Mouse (Mus musculus) small intestine, adult 2 months (tissue): ENCODE measurements around the gene Arhgap42. TPM values are rescaled to one million over a fixed set of nuclear protein-coding genes. Genes with fewer than 3 reads are reported as not detected.

Experiments
- H3K27ac ChIP-seq: fragments of 200-500 bp; 2 replicates; pipeline ENCODE4 v1.5.1; 2012; ENCODE audit warnings: low read depth, low read length, control low read depth, inconsistent platforms; ENCODE audit not compliant: insufficient read depth
- H3K27me3 ChIP-seq: fragments of 200-500 bp; 2 replicates; pipeline ENCODE4 v1.6.1; 2012; ENCODE audit warnings: mild to moderate bottlenecking, moderate library complexity, low read length, inconsistent platforms; ENCODE audit not compliant: control insufficient read depth, insufficient read depth
- H3K36me3 ChIP-seq: fragments of 200-500 bp; 2 replicates; pipeline ENCODE4 v1.6.1; 2012; ENCODE audit warnings: mild to moderate bottlenecking, low read length, control low read depth, inconsistent platforms; ENCODE audit not compliant: control insufficient read depth, insufficient read depth
- H3K4me1 ChIP-seq: fragments of 200-500 bp; 2 replicates; pipeline ENCODE4 v1.6.1; 2012; ENCODE audit warnings: low read length, inconsistent platforms, mixed read lengths; ENCODE audit not compliant: control insufficient read depth, insufficient read depth, insufficient read length
- H3K4me3 ChIP-seq: fragments of 200-500 bp; 2 replicates; pipeline ENCODE4 v1.5.1; 2012; ENCODE audit warnings: low read depth, mild to moderate bottlenecking, control low read depth, inconsistent platforms, low read length, moderate library complexity
- CTCF ChIP-seq: fragments of 200-500 bp; IDR thresholded peaks from 2 replicates; pipeline ENCODE4 v1.5.1; 2012; ENCODE audit warnings: low read depth, mild to moderate bottlenecking, control low read depth, inconsistent platforms, low read length, moderate library complexity, mixed read lengths; ENCODE audit not compliant: insufficient replicate concordance, insufficient read length; ENCODE audit errors: extremely low read depth
- POLR2A ChIP-seq: fragments of 200-500 bp; IDR thresholded peaks from 2 replicates; pipeline ENCODE4 v1.6.1; 2012; ENCODE audit warnings: low read depth, mild to moderate bottlenecking, control low read depth, inconsistent platforms, low read length, moderate library complexity
- WGBS: fragments of 180-500 bp; shearing (Covaris S2); methylation state at CpG from one replicate; pipeline ENCODE4 v1.1.7; 2018; 5-methylcytosine and 5-hydroxymethylcytosine counted together
- polyA plus RNA-seq: library from polyadenylated mRNA; depleted of rRNA; stranded (reverse); fragments of >200 nt; gene quantifications from 2 replicates; pipeline ENCODE4 v1.2.3, GENCODE M21; 2012

The Arhgap42 gene
- polyA plus RNA-seq, 1 experiment = 39.2 TPM

DNA sequence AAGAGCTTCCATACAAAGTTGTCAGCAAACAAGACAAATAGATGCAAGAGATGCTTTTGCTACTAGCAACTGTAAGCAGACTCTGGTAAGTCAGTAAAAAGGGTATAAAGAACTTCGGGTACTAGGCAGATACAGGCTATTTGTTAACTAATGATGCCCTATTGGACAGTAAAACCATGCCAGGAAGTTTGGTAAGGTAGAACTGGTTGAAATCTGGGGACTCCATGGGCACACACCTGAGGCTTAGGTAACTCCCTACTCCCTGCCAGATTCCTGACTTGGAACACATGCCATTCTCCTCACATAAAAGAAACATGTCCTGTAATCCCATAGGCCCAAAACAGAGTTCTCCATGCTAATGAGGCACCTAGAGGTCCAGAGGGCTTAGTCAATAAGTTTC lies 142.1 kb downstream of the Arhgap42 start:
- H3K36me3 ChIP-seq = no peaks in the 10 kb centered on the region
- no peak for TF ChIP-seq POLR2A
- 67% methylated on average over 1 of the region's 1 CpGs for WGBS

DNA sequence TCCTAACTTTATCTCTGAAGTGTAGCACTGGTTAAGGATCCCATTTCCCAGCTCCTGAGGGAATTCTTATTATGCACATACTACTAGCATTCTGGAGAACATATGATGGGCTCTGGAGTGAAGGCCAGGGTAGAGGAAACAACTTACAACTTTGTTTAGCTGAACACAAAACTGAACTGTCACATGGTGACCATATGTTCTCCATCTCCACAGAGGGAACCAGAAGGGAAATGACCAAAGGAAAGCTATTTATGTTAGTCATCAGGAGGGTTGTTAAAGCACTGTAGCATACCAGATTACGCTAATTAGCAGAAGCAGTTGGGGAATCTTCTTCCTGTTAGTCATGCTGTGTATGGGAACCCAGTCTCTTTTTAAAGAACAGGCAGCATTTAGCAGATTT lies 145.8 kb downstream of the Arhgap42 start:
- TF ChIP-seq POLR2A (no peak), CTCF (no peak)
- Histone ChIP-seq H3K4me3 (no peak overlapping the region), H3K27me3 (no peaks in the 10 kb centered on the region), H3K4me1 (peaks cover 2% of the 10 kb centered on the region; the same call in 1 of the 2 replicates), H3K36me3 (no peaks in the 10 kb centered on the region), H3K27ac (no peak overlapping the region)
- 70% methylated on average over 1 of the region's 1 CpGs for WGBS

More for the DNA sequence above, 142.1 kb downstream of the Arhgap42 start:
- H3K27me3 ChIP-seq = no peaks in the 10 kb centered on the region
- H3K4me3 ChIP-seq = no peak overlapping the region
- no peaks in the 10 kb centered on the region for H3K4me1 ChIP-seq
- H3K27ac ChIP-seq = no peak overlapping the region

DNA sequence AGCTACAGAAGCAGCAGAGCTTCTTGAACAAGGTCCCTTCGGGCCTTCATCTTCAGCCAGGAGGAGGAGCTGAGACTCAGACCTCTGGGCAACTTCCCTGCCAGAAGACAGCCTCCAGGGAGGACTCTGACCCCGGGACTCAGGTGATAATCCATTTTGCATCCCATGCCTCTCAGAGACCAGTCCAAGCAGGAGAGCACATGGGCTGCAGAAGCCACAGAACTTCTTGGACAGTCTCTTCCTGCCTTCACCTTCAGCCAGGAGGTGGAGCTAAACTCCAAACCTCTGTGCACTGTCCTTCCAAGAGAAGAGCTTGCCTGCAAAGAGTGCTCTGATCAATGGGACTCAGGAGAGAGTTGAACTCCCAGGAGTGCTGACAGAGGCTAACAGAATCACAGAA lies 155.5 kb downstream of the Arhgap42 start:
- Histone ChIP-seq H3K27ac (no peak overlapping the region), H3K36me3 (no peaks in the 10 kb centered on the region), H3K4me1 (peaks cover 8% of the 10 kb centered on the region; the same call in 1 of the 2 replicates), H3K27me3 (no peaks in the 10 kb centered on the region), H3K4me3 (no peak overlapping the region)
- TF ChIP-seq POLR2A = no peak
- TF ChIP-seq CTCF = peak; percentile 26; the same call in 1 of the 2 replicates
- 31% methylated on average over 2 of the region's 2 CpGs for WGBS

DNA sequence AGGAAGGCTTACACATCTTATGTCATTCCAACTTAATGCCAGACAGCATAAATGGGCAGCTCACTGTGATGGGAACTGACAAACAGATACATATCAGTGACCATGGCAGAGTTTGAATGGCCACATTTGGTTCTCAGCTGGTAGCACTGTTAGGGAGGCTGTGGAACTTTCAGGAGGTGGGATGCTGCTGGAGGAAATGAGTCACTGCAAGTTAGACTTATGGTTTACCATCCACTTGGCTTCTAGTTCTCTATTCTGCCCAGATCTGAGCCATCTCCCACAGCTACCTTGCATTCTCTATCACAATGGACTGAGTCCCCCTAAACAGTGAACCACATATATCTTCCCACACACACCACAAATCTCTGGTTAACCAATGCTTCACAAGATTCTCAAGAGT lies 186.0 kb downstream of the Arhgap42 start:
- Histone ChIP-seq H3K27me3 (no peaks in the 10 kb centered on the region), H3K27ac (no peak overlapping the region), H3K36me3 (peaks cover 4% of the 10 kb centered on the region; the same call in 1 of the 2 replicates), H3K4me1 (no peaks in the 10 kb centered on the region), H3K4me3 (no peak overlapping the region)
- TF ChIP-seq CTCF (no peak), POLR2A (no peak)

DNA sequence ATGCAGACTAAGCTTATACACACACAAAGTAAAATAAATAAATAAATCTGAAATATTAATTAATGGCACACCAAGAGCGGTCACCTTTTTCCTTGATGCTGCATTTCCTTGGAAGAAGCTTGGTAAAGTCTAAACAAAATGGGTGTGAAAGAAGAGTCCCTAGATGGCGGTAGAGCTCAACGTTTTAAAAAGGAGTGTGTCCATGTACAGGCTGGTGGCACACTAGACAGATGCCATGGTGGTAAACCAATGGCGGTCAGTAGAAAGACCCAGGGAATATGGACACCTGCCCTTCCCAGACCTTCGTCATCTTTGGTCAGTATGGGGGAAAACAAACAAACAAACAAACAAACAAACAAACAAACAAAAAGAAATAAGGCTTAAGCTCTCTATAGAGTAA lies 187.7 kb downstream of the Arhgap42 start:
- Histone ChIP-seq H3K4me1 (no peaks in the 10 kb centered on the region), H3K27me3 (no peaks in the 10 kb centered on the region), H3K27ac (no peak overlapping the region), H3K36me3 (peaks cover 5% of the 10 kb centered on the region), H3K4me3 (no peak overlapping the region)
- WGBS = 58% methylated on average over 5 of the region's 5 CpGs
- TF ChIP-seq POLR2A = no peak
- no peak for TF ChIP-seq CTCF

DNA sequence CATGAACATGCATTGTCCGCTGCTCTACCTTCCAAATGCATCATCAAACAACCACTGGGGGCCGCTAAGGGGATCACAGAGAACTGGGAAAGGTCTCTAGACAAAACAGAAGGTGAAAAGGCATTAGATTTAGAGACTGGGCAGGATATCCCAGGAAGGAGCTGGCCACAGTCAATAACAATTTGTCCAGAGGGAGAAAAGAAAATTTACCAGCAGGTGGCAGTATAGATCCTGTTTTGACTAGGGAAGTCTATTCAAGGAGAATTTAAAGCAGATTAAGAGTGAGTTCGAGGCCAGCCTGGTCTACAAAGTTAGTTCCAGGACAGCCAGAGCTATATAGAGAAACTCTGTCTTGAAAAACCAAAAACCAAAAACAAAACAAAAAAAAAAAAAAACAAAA lies 189.7 kb downstream of the Arhgap42 start:
- 62% methylated on average over 3 of the region's 3 CpGs for WGBS
- H3K27me3 ChIP-seq = no peaks in the 10 kb centered on the region

DNA sequence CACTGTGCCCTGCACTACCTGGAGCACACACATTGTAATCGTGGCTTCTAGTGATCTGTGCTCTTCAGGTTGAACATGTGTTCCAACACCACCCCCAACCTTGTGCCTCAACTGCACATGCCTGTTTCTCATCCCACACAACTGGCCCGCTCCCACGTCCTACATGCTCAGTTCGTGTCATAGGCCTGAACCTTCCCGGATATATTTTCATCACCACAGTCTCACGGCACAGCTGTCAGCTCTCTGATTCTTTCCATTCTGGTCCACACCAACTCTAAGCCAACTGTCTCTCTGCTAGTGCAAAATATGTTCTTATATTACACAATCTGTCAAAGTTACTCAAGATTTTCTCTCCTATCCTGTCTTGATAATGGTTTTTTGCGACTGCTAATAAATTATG lies 197.9 kb downstream of the Arhgap42 start:
- TF ChIP-seq CTCF (no peak), POLR2A (no peak)
- H3K36me3 ChIP-seq = peaks cover 12% of the 10 kb centered on the region
- 91% methylated on average over 7 of the region's 7 CpGs for WGBS
- H3K27ac ChIP-seq = no peak overlapping the region
- H3K4me1 ChIP-seq = no peaks in the 10 kb centered on the region
- no peaks in the 10 kb centered on the region for H3K27me3 ChIP-seq
- no peak overlapping the region for H3K4me3 ChIP-seq

More for the DNA sequence above, 189.7 kb downstream of the Arhgap42 start:
- Histone ChIP-seq H3K36me3 (peaks cover 14% of the 10 kb centered on the region), H3K4me3 (no peak overlapping the region), H3K4me1 (no peaks in the 10 kb centered on the region), H3K27ac (no peak overlapping the region)
- TF ChIP-seq CTCF = no peak
- TF ChIP-seq POLR2A = no peak

DNA sequence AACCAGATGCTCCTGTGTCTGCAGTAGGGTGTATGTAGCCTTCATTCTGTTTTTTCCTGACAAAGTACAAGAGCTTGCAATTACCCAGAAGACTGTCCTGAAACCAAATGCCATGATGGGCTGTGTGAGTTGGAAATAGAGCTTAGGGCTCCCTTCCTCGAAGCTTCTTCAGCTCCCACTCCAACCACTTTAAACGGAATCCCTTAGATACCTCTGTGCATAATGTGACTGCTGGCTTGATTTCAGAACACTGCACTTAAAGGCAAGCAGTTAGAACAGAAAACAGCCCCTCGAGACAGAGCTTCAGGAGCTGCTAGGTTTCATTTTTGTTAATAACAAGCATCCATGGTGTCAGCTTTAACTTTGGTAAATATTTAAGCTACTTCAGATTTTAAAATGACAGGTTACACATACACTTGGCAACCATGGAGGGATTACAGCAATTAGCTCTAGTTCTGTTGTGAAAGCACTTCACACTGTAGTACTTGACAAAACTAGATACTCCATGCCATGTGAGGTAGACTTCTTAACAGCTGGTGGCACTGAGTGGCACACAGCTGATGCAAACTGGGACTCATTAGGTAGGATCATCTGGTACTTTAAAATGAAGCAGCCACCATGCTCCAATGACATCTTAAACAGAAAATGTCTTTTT lies 201.8 kb downstream of the Arhgap42 start:
- peaks cover 12% of the 10 kb centered on the region for H3K36me3 ChIP-seq
- no peak for TF ChIP-seq CTCF
- no peaks in the 10 kb centered on the region for H3K27me3 ChIP-seq
- 68% methylated on average over 3 of the region's 3 CpGs for WGBS
- H3K27ac ChIP-seq = no peak overlapping the region
- no peaks in the 10 kb centered on the region for H3K4me1 ChIP-seq
- H3K4me3 ChIP-seq = no peak overlapping the region
